Mouse (Mus musculus): Measurements from ENCODE around the gene Fkbpl.

DNA sequence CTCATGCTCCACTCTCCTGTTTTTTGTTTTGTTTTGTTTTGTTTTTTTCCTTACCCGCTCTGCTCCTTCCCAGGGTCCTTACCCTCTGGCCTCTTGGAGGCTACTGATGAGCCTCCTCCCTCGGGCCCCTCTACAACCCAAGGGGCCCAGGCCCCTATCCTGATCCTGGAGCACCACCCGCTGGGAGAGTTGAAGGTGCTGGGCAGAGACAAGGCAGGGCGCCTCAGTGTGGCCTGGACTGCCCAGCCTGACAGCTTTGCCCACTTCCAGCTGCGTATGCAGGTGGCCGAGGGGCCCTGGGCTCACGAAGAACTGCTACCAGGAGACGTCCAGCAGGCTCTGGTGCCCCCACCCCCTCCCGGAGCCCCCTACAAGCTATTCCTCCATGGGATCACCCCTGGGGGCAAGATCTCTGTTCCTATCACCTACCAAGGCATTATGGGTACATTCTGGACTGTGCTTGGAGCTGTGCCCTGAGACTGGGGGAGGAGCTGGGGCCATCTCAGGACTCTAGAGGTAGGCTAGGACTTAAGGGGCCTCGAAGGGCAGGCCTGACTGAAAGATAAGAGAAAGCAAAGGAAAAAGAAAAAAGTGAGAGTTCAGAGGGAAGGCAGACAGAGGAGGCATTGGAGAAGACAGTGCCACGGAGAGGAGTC, 37.4 kb downstream of the Fkbpl start:
- peak; percentile 36 for TF ChIP-seq CTCF (IDR thresholded peaks at IDR 0.05)
- no peak for TF ChIP-seq EP300 (IDR thresholded peaks at IDR 0.05)

Measured in lung, postnatal 0 days (tissue).